Mouse (Mus musculus): ENCODE measurements at regions not wholly inside any gene's neighbourhood (a gene's known extent, or its start where the extent isn't known, plus 50 kb on each side); places are given as distances from the start of the nearest gene placed in this dataset.

DNA sequence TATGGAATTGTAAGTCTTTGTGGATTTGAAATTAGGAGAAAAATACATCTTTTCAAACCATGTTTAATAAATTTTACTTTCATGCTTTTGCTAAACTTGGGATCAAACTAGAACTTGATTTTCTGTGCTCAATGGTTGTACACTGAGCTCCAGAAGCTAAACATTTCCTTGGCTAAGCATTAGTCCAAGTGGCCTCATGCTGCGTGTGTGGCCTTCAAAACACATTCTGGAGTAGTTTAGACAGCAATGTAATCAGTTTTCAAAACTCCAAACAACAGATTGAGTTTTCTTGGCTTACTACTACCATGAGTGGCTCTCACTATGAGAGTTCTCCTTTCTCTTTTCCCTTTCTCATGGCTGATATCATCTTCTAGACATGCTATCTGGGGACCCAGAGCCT lies 112.7 kb upstream of the Igsf10 start:
- TF ChIP-seq EP300 (IDR thresholded peaks at IDR 0.05; ENCODE audit: insufficient read depth, low read depth, low read length) (no peak), CTCF (IDR thresholded peaks at IDR 0.05) (no peak), POLR2A (IDR thresholded peaks at IDR 0.05; ENCODE audit: insufficient read depth, low read depth, low read length) (no peak)
